Mouse (Mus musculus): ENCODE results near the gene Dennd2a.

DNA sequence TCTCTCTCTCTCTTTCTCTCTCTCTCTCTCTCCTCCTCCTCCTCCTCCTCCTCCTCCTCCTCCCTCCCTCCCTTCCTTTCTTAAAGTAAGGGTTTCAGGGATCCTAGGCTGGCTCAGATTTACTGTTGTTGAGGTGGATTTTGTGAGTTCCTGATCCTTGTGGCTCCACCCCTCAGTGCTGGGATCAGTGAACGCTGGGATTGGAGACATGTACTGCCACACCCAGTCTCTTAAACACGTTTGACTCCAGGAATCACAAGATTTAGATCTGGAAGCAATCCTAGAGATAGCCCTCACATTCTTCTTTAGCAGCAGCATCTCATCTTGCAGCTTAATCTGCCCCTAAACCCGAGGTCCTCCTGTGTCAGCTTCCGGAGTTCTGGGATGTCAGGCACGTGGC lies 84.8 kb downstream of the Dennd2a start:
- TF ChIP-seq CTCF (IDR thresholded peaks at IDR 0.05; ENCODE audit: extremely low read depth, insufficient read depth, insufficient read length, insufficient replicate concordance) (no peak), POLR2A (IDR thresholded peaks at IDR 0.05; ENCODE audit: low read depth, low read length) (no peak)

All from spleen, adult 2 months (tissue).